Mouse (Mus musculus) CH12.LX (cell line): ENCODE data around the gene Fuk. TPM values are rescaled to one million over a fixed set of nuclear protein-coding genes. Genes with fewer than 3 reads are reported as not detected.
"Not testable (repeated sequence)": the region's sequence is repeated elsewhere in the genome, so short reads cannot be mapped to it uniquely, and the experiment has no call there.

Experiments used
- DNase-seq: peaks from one replicate; pipeline ENCODE4 v3.0.0-alpha.2; 2013; ENCODE audit errors: extremely low read depth
- H3K27ac ChIP-seq: 2 replicates; pipeline ENCODE4 v1.5.1; 2012; ENCODE audit warnings: low read depth, mild to moderate bottlenecking, control low read depth, moderate library complexity; ENCODE audit not compliant: insufficient read depth
- H3K27me3 ChIP-seq: replicated peaks from 2 replicates; pipeline ENCODE3; 2012; ENCODE audit warnings: inconsistent platforms
- H3K36me3 ChIP-seq, 2 experiments: replicated peaks in 1 of 2; 2 replicates each; pipeline versions ENCODE3 to v1.6.1; 2012; ENCODE audit warnings: inconsistent platforms in 1 of 2, low read length in 1 of 2, mild to moderate bottlenecking in 1 of 2, mixed read lengths in 1 of 2, moderate library complexity in 1 of 2; ENCODE audit not compliant: control insufficient read depth in 1 of 2, insufficient read depth in 1 of 2
- H3K4me1 ChIP-seq, 2 experiments: 2 replicates each; pipeline ENCODE4 v1.6.1; 2012; ENCODE audit warnings: inconsistent platforms in 1 of 2, moderate library complexity in 1 of 2; ENCODE audit not compliant: insufficient read depth in 2 of 2, control insufficient read depth in 1 of 2
- H3K4me2 ChIP-seq: 2 replicates; pipeline ENCODE4 v1.6.1; 2012; ENCODE audit warnings: low read depth, mild to moderate bottlenecking, control low read depth; ENCODE audit not compliant: poor library complexity, insufficient read depth, severe bottlenecking
- H3K4me3 ChIP-seq, 3 experiments: fragments of 150-350 bp in 1 of 3; sonication (generic) in 1 of 3; replicated peaks in 1 of 3; 2 replicates each; pipeline versions ENCODE3 to v1.5.1; 2011 to 2012; ENCODE audit warnings: low read depth in 2 of 3, low read length in 2 of 3, mild to moderate bottlenecking in 2 of 3, moderate library complexity in 2 of 3, control low read depth in 1 of 3, improper control_type of control experiment in 1 of 3, inconsistent platforms in 1 of 3, mixed read lengths in 1 of 3; ENCODE audit not compliant: poor library complexity in 1 of 3
- H3K79me2 ChIP-seq: replicated peaks from 2 replicates; pipeline ENCODE4 v1.6.1; 2012; ENCODE audit warnings: mild to moderate bottlenecking, moderate library complexity; ENCODE audit not compliant: control insufficient read depth, poor library complexity, insufficient read depth, severe bottlenecking; ENCODE audit errors: extremely low read depth
- H3K9ac ChIP-seq: 2 replicates; pipeline ENCODE4 v1.6.1; 2012; ENCODE audit warnings: low read depth, mild to moderate bottlenecking, control low read depth, moderate library complexity; ENCODE audit not compliant: insufficient read depth
- H3K9me3 ChIP-seq: replicated peaks from 2 replicates; pipeline ENCODE3; 2012; ENCODE audit warnings: low read length, inconsistent platforms, mixed read lengths
- CHD1 ChIP-seq: IDR thresholded peaks from 2 replicates; pipeline ENCODE4 v1.6.1; 2012; ENCODE audit warnings: low read depth, low read length, improper control_type of control experiment, inconsistent platforms
- E2F4 ChIP-seq: IDR thresholded peaks from 2 replicates; pipeline ENCODE4 v1.6.1; 2011; ENCODE audit warnings: low read depth, low read length, improper control_type of control experiment; ENCODE audit not compliant: insufficient replicate concordance
- GABPA ChIP-seq: IDR thresholded peaks from 2 replicates; pipeline ENCODE4 v1.6.1; 2012; ENCODE audit warnings: low read depth, low read length, improper control_type of control experiment, inconsistent platforms; ENCODE audit not compliant: insufficient replicate concordance
- JUND ChIP-seq: conservative IDR thresholded peaks from 2 replicates; pipeline ENCODE4 v1.6.1; 2011; ENCODE audit warnings: low read depth, low read length, improper control_type of control experiment
- KAT2A ChIP-seq: IDR thresholded peaks from 2 replicates; pipeline ENCODE4 v1.6.1; 2012; ENCODE audit warnings: low read length, improper control_type of control experiment, inconsistent platforms; ENCODE audit not compliant: insufficient replicate concordance
- MAZ ChIP-seq: IDR thresholded peaks from 2 replicates; pipeline ENCODE4 v1.6.1; 2012; ENCODE audit warnings: low read depth, mild to moderate bottlenecking, inconsistent platforms, low read length, improper control_type of control experiment, moderate library complexity
- NRF1 ChIP-seq: IDR thresholded peaks from 2 replicates; pipeline ENCODE4 v1.6.1; 2014; ENCODE audit warnings: low read depth, mild to moderate bottlenecking, inconsistent platforms, low read length, improper control_type of control experiment, moderate library complexity
- PAX5 ChIP-seq: IDR thresholded peaks from 2 replicates; pipeline ENCODE4 v1.6.1; 2012; ENCODE audit warnings: low read length, inconsistent platforms, mixed read lengths
- POLR2A ChIP-seq: IDR thresholded peaks from 2 replicates; pipeline ENCODE4 v1.6.1; 2011; ENCODE audit warnings: low read depth, mild to moderate bottlenecking, improper control_type of control experiment, low read length
- RAD21 ChIP-seq: IDR thresholded peaks from 2 replicates; pipeline ENCODE4 v1.6.1; 2011; ENCODE audit warnings: low read depth, mild to moderate bottlenecking, low read length, improper control_type of control experiment, moderate library complexity
- RCOR1 ChIP-seq: conservative IDR thresholded peaks from 2 replicates; pipeline ENCODE4 v1.6.1; 2012; ENCODE audit warnings: low read depth, mild to moderate bottlenecking, inconsistent platforms, low read length, improper control_type of control experiment
- SMC3 ChIP-seq: IDR thresholded peaks from 2 replicates; pipeline ENCODE4 v1.6.1; 2011; ENCODE audit warnings: low read depth, low read length, improper control_type of control experiment
- TBP ChIP-seq: conservative IDR thresholded peaks from 2 replicates; pipeline ENCODE4 v1.6.1; 2011; ENCODE audit warnings: low read depth, low read length, improper control_type of control experiment
- UBTF ChIP-seq: IDR thresholded peaks from 2 replicates; pipeline ENCODE4 v1.6.1; 2012; ENCODE audit warnings: low read depth, mild to moderate bottlenecking, inconsistent platforms, low read length, improper control_type of control experiment, moderate library complexity
- USF2 ChIP-seq: conservative IDR thresholded peaks from 2 replicates; pipeline ENCODE4 v1.6.1; 2011; ENCODE audit warnings: low read depth, low read length, improper control_type of control experiment
- ZC3H11A ChIP-seq: IDR thresholded peaks from 2 replicates; pipeline ENCODE4 v1.6.1; 2012; ENCODE audit warnings: low read depth, mild to moderate bottlenecking, inconsistent platforms, low read length, improper control_type of control experiment
- ZKSCAN1 ChIP-seq: IDR thresholded peaks from 2 replicates; pipeline ENCODE4 v1.6.1; 2012; ENCODE audit warnings: low read depth, inconsistent platforms, low read length, improper control_type of control experiment, borderline replicate concordance
- ZNF384 ChIP-seq: IDR thresholded peaks from 2 replicates; pipeline ENCODE4 v1.6.1; 2012; ENCODE audit warnings: low read depth, low read length, improper control_type of control experiment, inconsistent platforms
- dilution Hi-C: fragments of 300-500 bp; cut with MboI; formaldehyde crosslinking; loops from 2 replicates; pipeline ENCODE4 v1.14.3; 2020; ENCODE audit warnings: low sequenced_read_pairs; ENCODE audit not compliant: extremely low pct_unique_long_range_greater_than_20kb, extremely low pct_ligation_motif_present
- in situ Hi-C: fragments of 300-500 bp; cut with MboI; formaldehyde crosslinking; loops from 3 replicates; pipeline ENCODE4 v1.14.3; 2019; ENCODE audit warnings: low sequenced_read_pairs, low pct_ligation_motif_present, low pct_unique_long_range_greater_than_20kb, mixed read lengths
- polyA plus RNA-seq: library from polyadenylated mRNA; unstranded; fragments of >175 nt; gene quantifications from 2 replicates; pipeline ENCODE4 v1.2.1, GENCODE M21; 2012; ENCODE audit warnings: low read depth; ENCODE audit not compliant: insufficient read length
- total RNA-seq, 2 experiments: library from RNA; depleted of rRNA; stranded (reverse); fragments of 300-350 nt in 1 of 2; fragments of >200 nt in 1 of 2; gene quantifications; 2 replicates each; pipeline ENCODE4 v1.2.3; 2012 to 2014

Fuk gene
- total and polyA plus RNA-seq, 3 experiments: 6.4 to 14.4 (median 6.8) TPM

- H3K27ac ChIP-seq, dilution Hi-C loops, H3K4me2 ChIP-seq, H3K9ac ChIP-seq, H3K4me3 ChIP-seq, H3K79me2 ChIP-seq, in situ Hi-C loops, H3K27me3 ChIP-seq, DNase-seq, H3K9me3 ChIP-seq: not testable (repeated sequence)
- TF ChIP-seq TBP: peak; percentile 65; the same call in 1 of the 2 replicates
- Histone ChIP-seq H3K36me3 (peaks cover 69 to 81% of the 10 kb centered on the region in 2 experiments), H3K4me1 (peaks cover 9 to 22% of the 10 kb centered on the region in 2 experiments)
These were observed 46.2 kb downstream of the Fuk start for GRCm38 (mm10) chr8:110856073-110856472.

- Histone ChIP-seq H3K9ac (no peak overlapping the region), H3K27me3 (no peaks in the 10 kb centered on the region), H3K9me3 (no peaks in the 10 kb centered on the region), H3K79me2 (peaks cover 30% of the 10 kb centered on the region), H3K4me3 (no peak overlapping the region)
- in situ Hi-C loops: no loop called here
- TF ChIP-seq GABPA: no peak
- TF ChIP-seq NRF1: no peak
- TF ChIP-seq E2F4: no peak
- TF ChIP-seq USF2: no peak
- no peak for TF ChIP-seq POLR2A
- no peak for TF ChIP-seq ZNF384
- TF ChIP-seq PAX5: no peak
- TF ChIP-seq, all 38 proteins: peak for 0
- H3K4me2 ChIP-seq: no peak overlapping the region
- H3K36me3 ChIP-seq: peaks cover 56 to 70% of the 10 kb centered on the region in 2 experiments
- dilution Hi-C loops: no loop called here
- peaks cover 0 to 20% of the 10 kb centered on the region in 2 experiments; a peak in 2 of 4 replicates for H3K4me1 ChIP-seq
- no peak overlapping the region for H3K27ac ChIP-seq
- no peak for DNase-seq
These were observed 51.1 kb downstream of the Fuk start for GRCm38 (mm10) chr8:110851186-110851585.

GRCm38 (mm10) chr8:110847645-110848495 is 54.4 kb downstream of the Fuk start:
- H3K9me3 ChIP-seq: no peaks in the 10 kb centered on the region
- TF ChIP-seq PAX5 (no peak), SMC3 (no peak), RAD21 (no peak), RCOR1 (no peak), MAZ (no peak), ZKSCAN1 (no peak), ZC3H11A (no peak), ZNF384 (no peak), KAT2A (no peak), JUND (no peak), CHD1 (no peak; the same call in 1 of the 2 replicates), UBTF (no peak)
- peak overlapping the region; percentile 70 for H3K9ac ChIP-seq
- peaks cover 62% of the 10 kb centered on the region for H3K79me2 ChIP-seq
- H3K36me3 ChIP-seq: peaks cover 44 to 57% of the 10 kb centered on the region in 2 experiments
- dilution Hi-C loops: no loop called here
- no peaks in the 10 kb centered on the region for H3K27me3 ChIP-seq
- H3K4me3 ChIP-seq: peak overlapping the region; percentile 79 to 99 (median 94)
- H3K4me2 ChIP-seq: peak overlapping the region; percentile 96
- H3K27ac ChIP-seq: no peak overlapping the region
- in situ Hi-C loops: loop anchor here (10.0 to 25.0 kb wide), 3 partner anchors 93 to 439 kb away; no protein-coding TSS in a partner anchor
- no peak for DNase-seq
- H3K4me1 ChIP-seq: peaks cover 3 to 38% of the 10 kb centered on the region in 2 experiments
